Mouse (Mus musculus): Measurements from ENCODE around the gene Gm3095. TPM values are rescaled to one million over a fixed set of nuclear protein-coding genes. Genes with fewer than 3 reads are reported as not detected.
"Not testable (repeated sequence)": the region's sequence is repeated elsewhere in the genome, so short reads cannot be mapped to it uniquely, and the experiment has no call there.

The Gm3095 gene
- 1 to 10 TPM; 1.0 to 1.2 TPM for total RNA-seq (2021)

GRCm38 (mm10) chr14:3963247-3963646 lies at the start of gene Gm3095:
Gm3095 (plus strand) TSS chr14:3963547.
- DNase-seq; intact Hi-C loops (cut with DNase I): not testable (repeated sequence)

GRCm38 (mm10) chr14:3931456-3931855 lies 31.9 kb upstream of the Gm3095 start, which contains the start of gene Gm3029:
Gm3029 (plus strand) TSS chr14:3931756.
- intact Hi-C loops (cut with DNase I); DNase-seq: not testable (repeated sequence)

- DNase-seq; intact Hi-C loops (cut with DNase I): not testable (repeated sequence)
Observed at GRCm38 (mm10) chr14:3998094-3998493, 34.7 kb downstream of the Gm3095 start, which contains the start of gene Gm3099. Gm3099 (plus strand) TSS chr14:3998394.

Other genes with a start within 250 kb of the Gm3095 start
- 1 to 10 TPM; 5.3 to 8.6 TPM for gene Gm3002, start 153.5 kb upstream of the Gm3095 start, total RNA-seq (2021)
- not detected for gene Gm3033, start 117.3 kb upstream of the Gm3095 start, total RNA-seq (2021)
- not detected for gene Gm2916, start 79.4 kb upstream of the Gm3095 start, total RNA-seq (2021)
- not detected for gene Gm3029, start 31.8 kb upstream of the Gm3095 start, total RNA-seq (2021)
- gene Gm3099, start 34.8 kb downstream of the Gm3095 start, total RNA-seq (2021), result not detected
- gene Gm5796, start 60.4 kb downstream of the Gm3095 start, total RNA-seq (2021), result 10 to 100 TPM; 27.3 to 27.4 TPM
- 1 to 10 TPM; 1.0 to 1.1 TPM for gene Gm3115, start 120.6 kb downstream of the Gm3095 start, total RNA-seq (2021)
- gene Gm8108, start 147.0 kb downstream of the Gm3095 start, total RNA-seq (2021), result 10 to 100 TPM; 20.5 to 23.2 TPM
- gene Gm3127, start 201.5 kb downstream of the Gm3095 start, total RNA-seq (2021), result not detected
- 10 to 100 TPM in 1 of 2 experiments, 1 to 10 TPM in 1; 6.0 to 10.7 TPM for gene Gm2974, start 219.0 kb downstream of the Gm3095 start, total RNA-seq (2021)